Mouse (Mus musculus) frontal cortex, postnatal 36 days (tissue): ENCODE measurements at regions not wholly inside any gene's neighbourhood (a gene's known extent, or its start where the extent isn't known, plus 50 kb on each side); places are given as distances from the start of the nearest gene placed in this dataset.

Experiments used
- DNase-seq, 2 experiments: peaks; one replicate each; pipeline ENCODE4 v3.0.0; 2022; ENCODE audit warnings: low spot score in 2 of 2

DNA sequence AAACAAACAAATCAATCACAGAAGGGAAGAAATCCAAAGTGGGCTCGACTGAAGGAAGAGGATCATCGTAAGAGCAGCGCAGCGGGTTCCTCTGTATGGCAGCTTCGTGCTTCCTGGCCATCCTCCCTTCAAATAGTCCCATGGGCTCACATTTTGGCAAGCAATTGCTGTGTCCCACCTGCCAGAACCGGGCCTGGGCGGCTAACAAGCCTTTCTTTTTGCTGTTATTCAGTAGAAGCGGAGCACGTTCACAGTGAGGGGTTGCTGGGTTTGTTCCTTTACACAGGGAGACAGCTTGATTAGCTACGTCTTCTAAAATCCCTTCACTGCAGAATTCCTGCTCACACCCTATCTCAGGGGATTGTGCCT is 258.6 kb upstream of the Prok2 start:
- no peak for DNase-seq

DNA sequence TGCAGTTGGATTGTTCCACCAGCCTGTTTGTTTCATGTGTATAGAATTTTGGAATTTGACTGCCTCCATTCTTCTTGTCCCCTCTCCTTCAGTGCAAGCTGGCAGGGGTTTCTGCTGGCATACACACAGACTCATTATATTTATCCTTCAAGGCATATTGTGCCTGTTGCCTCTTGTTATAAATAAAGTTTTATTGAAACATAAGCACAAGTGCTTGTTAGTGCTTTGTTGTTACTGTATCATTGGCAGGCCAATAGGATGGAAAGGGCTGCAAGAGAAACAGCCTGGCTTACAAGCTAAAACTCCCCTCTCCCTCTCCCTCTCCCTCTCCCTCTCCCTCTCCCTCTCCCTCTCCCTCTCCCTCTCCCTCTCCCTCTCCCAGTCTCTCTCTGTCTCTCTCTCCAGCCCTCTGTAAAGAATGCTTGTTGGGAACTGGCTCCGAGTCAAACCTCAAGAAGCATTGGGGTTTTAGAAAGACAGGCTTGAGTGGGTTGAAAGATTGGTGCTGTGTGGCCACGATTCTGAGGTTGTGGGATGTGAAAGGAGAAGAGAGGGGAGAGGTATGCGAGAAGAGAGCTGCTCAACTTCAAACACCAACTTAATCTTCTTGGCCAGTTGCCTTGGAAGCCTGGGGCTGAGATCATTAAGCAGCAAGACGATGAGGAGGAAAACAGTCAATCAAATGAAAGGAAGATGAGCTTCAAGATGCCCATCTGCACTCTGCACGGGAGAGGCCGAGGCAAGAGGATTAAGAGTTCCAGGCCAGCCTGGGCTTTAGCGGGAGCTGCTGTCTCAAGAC is 258.1 kb upstream of the Prok2 start:
- DNase-seq = no peak

- DNase-seq = no peak
Measured at GRCm38 (mm10) chr6:99979614-99980013, 253.4 kb upstream of the Prok2 start.

DNA sequence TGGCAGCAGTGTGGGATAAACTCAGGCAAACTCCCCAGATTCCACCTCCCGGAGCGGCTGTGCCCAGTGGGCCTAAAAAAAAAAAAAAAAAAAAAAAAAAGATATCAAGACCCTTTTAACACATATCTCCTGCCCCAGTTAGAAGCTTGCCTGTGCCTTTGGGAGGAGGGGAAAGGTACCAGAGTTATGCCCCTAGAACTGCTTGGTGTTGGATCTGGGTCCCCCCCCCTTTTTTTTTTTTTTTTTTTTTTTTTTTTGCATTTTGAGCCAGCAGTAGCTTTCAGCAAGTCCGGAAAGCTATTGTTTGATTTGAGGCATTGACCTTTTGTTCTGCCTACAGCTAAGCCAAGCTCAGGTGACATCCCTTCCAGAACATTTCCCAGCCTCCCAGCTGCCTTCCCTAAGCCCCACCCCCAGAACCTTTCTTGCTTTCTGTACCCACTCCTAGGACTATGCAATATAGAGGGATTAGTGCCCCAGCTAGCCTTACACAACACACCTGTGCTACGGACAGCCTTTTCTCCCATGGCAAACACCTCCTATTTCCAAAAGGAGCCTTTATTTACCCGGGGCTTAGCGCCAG is 252.1 kb upstream of the Prok2 start:
- no peak for DNase-seq

DNA sequence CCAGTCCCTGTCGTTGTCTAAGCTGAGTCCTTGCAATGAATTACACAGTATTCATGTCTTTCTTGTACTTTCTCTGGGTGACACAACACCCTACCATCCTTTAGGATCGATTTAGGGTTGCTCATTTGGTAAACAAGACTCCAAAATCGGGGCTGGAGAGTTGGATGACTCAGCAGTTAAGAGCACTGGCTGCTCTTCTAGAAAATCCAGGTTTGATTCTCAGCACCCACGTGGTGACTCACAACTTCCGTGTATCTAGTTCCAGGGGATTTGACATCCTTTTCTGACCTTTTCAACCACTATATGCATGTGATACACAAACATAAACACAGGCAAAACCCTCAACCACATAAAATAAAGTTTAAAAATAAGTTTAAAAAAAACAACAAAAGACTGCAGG is 250.0 kb upstream of the Prok2 start:
- no peak for DNase-seq

DNA sequence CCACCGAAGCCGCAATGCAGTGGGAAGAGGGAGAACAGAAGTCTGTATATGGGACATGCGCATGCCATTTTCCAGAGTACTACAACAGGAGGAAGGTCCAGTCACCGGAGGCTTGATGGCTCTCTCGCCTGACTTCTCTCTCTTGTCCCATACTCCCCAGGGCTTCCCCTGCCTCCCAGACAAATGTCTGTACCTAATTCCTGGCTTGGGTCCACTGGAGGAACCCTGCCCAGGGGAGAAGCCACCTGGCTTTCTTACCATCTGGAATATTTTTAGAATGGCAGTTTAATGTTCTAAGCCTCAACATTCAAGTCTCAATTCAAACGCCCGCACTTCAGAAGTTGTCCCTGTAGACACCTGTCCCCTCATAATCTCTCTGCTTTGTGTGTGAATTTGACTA is 249.3 kb upstream of the Prok2 start:
- no peak for DNase-seq

GRCm38 (mm10) chr6:99974464-99974863 is 248.3 kb upstream of the Prok2 start:
- no peak for DNase-seq

DNA sequence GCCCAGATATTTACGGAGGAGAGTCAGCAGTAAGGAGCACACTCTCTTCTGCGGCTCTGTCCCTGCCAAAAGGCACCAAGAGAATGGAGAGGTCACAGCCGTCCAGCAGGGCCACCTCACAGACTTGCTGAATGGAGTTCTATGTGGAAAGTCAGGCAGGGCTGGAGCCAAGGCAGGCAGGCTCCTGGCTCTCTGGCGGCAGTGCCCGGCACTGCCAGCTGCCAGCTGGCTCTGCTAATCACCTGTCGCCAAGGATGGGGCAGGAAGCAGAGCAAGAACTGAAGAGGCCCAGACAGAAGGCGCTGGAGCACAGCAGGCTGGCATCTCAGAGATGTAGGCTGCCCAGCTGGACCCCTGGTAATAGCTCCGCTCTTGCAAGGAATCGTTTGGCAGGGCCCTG is 245.2 kb upstream of the Prok2 start:
- peak; percentile 27 to 45 for DNase-seq

DNA sequence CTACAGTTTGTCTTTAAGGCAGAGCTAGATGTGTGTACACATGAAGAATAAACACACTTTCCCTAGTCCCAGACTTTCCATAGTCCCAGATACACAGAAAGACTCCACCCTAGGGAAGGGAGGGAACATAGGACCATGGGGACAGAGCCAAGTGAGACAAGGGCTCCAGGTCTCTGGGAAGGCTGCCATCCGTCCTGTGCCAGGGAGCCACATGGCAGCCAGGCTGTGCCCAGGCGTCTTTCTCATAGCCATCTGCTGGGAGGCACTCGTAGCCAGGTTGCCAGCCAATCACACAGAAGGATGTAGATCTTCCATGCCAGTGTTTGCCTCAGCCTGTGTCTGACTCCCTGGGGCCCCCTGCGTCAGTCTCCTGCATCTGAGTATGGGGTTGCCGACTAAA is 242.7 kb upstream of the Prok2 start:
- peak; percentile 55 to 75 for DNase-seq

DNA sequence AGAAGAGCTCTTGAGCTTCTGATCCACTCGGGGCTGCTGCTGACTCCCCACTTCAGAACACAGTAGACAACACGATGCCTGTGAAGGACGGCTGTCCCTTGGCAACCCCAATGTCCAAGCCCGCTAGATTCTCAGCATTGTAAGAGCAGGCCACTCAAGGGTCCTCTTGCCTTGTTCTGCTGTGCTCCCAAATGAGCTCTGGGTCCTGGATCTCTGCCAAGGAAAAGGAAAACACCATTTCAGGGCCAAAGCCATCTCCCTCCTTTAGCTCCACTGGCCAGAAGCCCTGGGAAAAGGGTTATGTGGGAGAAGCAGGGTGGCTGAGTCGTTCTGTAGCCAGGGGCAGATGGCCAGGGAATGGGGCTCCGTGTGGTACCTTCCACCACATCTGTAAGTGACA is 241.3 kb upstream of the Prok2 start:
- no peak for DNase-seq

DNA sequence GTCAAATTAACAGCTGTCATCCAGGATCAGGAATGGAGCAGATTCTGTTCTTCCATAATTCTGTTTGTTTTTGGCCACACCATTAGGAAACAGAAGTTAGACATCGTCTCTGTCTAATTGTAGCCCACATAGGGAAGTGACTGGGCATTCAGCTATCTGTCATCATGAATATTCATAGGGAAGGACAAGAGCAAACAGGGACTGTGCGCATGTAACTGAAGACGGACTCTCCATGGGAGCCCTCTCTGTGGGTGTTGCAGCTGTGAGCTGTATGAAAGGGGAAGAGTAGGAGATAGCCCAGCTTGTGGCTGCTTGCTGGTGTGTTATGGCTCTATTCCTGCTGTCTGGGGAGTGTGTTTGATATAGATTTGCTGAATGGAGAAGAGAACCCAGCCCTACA is 238.3 kb upstream of the Prok2 start:
- DNase-seq = no peak

GRCm38 (mm10) chr6:99964007-99964406 is 237.8 kb upstream of the Prok2 start:
- DNase-seq = no peak

- no peak for DNase-seq
Measured at GRCm38 (mm10) chr6:99959371-99959770, 233.2 kb upstream of the Prok2 start.

GRCm38 (mm10) chr6:99954832-99955830 is 228.9 kb upstream of the Prok2 start:
- DNase-seq = no peak

GRCm38 (mm10) chr6:99953980-99954776 is 228.0 kb upstream of the Prok2 start:
- no peak for DNase-seq

- DNase-seq = no peak
Measured at GRCm38 (mm10) chr6:99950811-99951210, 224.6 kb upstream of the Prok2 start.

DNA sequence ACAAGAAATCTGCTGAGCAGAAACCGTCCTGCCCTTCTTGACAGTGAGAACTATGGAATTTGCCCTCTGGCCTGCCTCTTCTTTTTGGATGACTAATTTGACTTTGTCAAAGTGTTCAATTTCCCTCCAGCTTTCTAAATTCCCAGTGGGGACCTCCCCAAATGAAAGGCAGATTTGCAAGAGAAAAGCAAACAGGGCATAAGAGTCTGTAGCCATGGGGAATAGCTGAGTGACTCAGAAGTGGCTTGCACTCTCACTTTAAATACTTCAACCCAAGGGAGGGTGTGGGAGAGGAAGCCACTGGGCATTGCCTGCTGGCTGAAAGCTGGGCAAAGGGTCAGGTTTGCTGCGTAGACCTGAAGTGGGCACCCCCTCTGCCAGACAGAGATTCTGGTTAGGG is 220.7 kb upstream of the Prok2 start:
- DNase-seq = no peak

GRCm38 (mm10) chr6:99946481-99946880 is 220.3 kb upstream of the Prok2 start:
- DNase-seq = no peak

- no peak for DNase-seq
Measured at GRCm38 (mm10) chr6:99945691-99946090, 219.5 kb upstream of the Prok2 start.

DNA sequence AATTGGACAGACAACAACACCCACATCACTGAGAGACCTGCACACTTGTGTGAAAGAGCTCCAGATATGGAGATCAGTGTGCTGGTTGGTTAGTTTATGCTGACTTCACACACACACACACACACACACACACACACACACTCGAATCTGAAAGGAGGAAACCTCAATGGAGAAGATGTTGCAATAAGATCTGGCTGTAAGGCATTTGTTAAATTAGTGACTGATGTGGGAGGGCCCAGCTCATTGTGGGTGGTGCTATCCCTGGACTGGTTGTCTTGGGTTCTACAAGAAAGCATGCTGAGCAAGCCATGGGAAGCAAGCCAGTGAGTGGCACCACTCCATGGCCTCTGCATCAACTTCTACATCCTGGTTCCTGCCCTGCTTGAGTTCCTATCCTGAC is 216.8 kb upstream of the Prok2 start:
- DNase-seq = no peak

DNA sequence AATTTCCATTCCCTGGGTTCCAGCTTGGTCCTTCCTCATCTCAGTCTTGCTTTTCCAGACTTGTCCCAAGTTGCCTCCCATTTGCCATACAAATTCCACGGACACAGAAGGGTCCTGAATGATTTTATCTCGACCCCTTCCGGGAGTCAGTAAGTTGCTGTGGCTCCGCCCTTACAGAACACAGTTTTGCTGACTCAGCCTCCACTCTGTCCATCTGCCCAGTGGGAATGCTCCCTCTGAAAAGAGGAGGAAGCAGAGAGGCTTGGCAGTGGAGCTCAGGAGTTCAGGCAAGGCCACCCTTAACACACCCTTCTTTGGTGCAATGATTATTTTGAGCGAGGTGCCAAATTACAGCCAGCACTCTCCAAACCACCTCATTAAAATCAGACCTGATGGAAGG is 213.9 kb upstream of the Prok2 start:
- no peak for DNase-seq

- no peak for DNase-seq
Measured at GRCm38 (mm10) chr6:99939382-99939781, 213.2 kb upstream of the Prok2 start.
